Mouse (Mus musculus) bone marrow macrophage, adult 2 months (primary cell): ENCODE measurements at regions not wholly inside any gene's neighbourhood (a gene's known extent, or its start where the extent isn't known, plus 50 kb on each side); places are given as distances from the start of the nearest gene placed in this dataset.

ENCODE experiments used
- CTCF ChIP-seq: IDR thresholded peaks from 2 replicates; pipeline ENCODE4 v1.5.1; 2012; ENCODE audit warnings: low read depth, mild to moderate bottlenecking, low read length, moderate library complexity
- POLR2A ChIP-seq: IDR thresholded peaks from 2 replicates; pipeline ENCODE4 v1.6.1; 2012; ENCODE audit warnings: mild to moderate bottlenecking, low read depth, low read length, borderline replicate concordance

GRCm38 (mm10) chr10:91730062-91730461 is 548.9 kb upstream of the Tmpo start:
- TF ChIP-seq CTCF (no peak), POLR2A (no peak)
